Mouse (Mus musculus): ENCODE data around the gene Esrrb.
A peak's percentile ranks its signal among the peaks of the same experiment; 100 is the strongest.

Esrrb gene

DNA sequence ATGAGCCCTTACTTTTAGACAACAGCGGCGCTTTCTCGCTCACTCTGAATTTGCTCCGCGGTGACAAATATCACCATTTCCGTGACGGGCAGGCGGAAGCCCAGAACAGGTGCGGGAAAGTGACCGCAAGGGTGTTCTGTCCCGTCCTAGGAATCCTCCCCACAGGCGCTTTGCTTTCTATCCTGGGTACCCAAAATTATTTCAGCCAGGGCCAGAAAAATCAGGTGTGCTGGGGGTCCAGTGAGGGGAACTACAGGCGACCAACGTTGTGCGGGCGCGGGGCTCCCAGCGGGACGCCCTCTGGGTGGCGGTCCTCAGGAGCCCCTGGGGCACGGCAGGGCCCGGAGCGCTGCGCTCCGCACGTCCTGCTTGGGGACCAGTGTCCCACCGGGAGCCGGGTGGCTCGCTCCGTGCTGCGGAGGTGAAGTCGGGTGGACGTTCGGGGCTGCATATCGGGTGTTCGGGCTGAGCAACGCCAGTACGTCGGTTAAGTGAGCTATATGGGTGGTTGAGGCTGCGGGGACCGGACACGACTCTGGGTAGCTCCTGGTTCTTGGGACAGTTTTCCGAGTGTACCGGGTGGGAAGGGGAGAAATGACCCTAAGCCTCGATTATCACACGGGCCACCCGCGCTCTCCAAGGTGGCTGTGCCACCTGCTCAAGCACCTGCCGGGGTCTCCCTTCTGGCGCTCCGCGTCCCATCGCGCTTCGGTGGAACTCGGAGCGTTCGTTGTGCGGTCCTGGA lies 61.4 kb downstream of the Esrrb start:
- no peak for DNase-seq

DNA sequence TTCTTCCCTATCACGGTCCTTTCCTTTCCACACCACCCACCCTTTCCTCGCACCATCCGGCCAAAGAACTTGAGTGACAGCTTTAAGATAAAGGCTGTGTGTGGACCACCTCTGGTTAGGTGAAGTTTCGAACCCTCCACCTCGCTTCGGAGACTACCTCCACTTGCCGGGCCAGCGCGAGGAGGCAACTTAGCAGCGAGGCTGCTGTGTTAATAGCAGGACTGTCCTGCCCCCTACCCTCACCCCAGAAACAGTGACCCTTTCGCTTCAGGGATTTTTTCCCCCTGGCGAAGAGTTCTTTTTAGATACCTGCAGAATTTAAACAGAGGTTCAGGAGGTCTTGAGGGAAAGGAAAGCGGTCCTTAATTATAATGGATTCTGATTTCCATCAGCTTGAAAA lies 62.2 kb downstream of the Esrrb start:
- no peak for DNase-seq

DNA sequence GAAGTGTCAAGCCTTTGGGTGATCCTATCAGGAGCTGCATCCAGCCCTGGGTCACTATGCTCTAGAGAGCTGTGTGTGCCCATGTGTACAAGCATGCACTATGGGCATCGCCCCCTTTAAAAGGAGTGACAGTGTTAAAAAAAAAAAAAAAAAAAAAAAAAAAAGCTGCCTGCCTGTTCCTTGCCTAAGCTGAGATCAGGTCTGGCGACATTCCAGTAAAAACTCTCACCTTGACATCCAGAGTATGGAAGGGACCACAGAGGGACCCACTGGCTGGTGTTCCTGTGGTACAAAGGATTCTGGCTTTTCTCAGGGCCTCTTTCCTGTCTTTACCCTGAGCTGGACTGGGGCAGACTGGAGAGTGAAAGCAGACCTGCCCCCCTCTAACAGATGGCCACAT lies 66.7 kb downstream of the Esrrb start:
- no peak for DNase-seq

DNA sequence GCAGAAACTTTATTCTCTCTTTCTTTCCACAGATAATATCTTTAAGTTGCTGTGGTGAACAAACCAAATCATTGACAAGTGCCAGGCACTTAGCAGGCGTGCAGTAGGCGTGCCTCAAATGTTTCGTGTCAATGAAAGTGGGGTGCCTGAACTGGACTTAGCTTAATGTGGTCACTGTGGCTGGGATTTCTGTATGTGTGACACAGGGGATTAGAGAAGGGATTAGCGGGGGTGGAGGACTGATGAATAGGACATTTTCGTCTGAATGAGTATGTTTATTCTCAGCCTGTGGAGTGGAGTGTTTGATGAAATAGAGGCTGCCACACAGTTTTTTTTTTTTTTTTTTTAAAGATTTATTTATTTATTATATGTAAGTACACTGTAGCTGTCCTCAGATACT lies 70.8 kb downstream of the Esrrb start:
- no peak for DNase-seq

DNA sequence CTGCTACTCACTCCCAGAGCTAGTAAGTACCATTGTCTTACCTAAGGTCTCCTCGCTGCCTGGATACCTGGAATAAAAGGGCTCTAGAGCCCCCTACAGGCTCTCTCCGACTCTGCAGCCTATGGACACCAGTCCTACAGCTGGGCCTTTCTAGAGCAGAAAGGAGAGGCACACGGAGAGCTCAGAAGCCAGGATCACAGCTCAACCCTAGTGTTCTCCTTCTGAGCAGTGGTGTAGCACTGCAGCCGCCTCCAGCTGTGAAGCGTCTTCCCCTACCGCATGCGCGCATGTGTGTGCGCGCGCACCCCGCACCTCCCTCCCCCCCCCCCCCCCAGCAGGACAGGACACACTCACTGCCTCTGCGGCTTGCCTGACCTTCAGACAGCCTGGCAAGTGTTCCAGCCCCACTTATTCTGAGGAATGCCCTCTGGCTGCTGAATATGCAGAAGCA lies 72.5 kb downstream of the Esrrb start:
- DNase-seq = peak; percentile 82

DNA sequence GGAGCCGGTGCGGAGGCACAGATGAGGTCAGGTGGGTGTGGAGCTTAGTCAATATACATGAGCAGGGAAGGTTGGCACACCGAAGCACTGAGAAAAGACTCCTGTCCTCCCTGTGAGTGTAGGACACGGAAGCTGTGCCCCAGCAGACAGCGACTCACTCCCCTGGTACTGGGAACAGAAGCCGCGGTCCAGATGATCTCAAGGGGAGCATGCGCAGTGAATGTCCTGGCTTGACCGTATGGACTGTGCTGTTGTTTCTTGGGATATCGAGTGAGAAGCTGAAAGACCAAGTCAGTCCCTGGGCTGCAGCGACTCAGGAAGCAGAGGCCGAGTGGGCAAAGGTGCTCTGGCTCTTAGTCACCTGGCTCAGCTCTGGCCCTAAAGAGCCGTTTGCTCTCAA lies 74.7 kb downstream of the Esrrb start:
- no peak for DNase-seq

DNA sequence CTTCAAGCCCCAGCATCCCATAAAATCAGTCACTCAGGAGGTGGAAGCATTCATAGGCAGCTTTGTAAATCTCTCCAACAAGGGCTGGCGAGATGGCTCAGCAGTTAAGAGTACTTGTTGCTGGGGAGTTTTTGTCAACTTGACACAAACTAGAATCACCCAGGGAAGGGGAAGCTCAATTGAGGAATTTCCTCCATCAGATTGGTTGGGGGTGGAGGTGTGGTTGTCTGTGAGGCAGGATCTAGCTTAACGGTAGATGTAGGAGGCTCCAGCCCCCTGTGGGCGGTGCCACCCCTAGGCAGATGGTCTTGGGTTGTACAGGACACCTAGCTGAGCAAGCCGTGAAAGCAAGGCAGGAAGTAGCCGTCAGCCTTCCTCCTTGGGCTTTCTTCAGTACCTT lies 89.9 kb downstream of the Esrrb start:
- no peak for DNase-seq

DNA sequence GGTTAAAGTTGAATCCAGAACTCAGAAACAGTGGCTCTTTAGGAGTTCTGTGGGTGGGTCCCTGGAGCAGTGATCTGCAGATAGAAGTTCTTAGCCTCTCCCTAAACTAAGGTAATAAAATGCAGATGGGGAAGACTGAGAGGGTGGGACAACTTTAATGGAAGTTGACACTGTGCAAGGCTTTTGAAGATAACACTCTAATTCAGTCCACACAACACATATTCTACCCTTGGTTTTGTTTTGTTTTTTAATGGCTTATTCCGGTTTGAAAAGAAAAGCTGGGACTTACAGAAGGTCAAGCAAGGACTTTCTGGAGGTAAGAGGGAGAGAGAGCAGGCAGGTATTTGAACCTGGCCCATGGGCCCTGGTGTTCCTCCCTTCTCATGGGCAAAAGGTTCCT lies 94.1 kb downstream of the Esrrb start:
- DNase-seq = no peak

DNA sequence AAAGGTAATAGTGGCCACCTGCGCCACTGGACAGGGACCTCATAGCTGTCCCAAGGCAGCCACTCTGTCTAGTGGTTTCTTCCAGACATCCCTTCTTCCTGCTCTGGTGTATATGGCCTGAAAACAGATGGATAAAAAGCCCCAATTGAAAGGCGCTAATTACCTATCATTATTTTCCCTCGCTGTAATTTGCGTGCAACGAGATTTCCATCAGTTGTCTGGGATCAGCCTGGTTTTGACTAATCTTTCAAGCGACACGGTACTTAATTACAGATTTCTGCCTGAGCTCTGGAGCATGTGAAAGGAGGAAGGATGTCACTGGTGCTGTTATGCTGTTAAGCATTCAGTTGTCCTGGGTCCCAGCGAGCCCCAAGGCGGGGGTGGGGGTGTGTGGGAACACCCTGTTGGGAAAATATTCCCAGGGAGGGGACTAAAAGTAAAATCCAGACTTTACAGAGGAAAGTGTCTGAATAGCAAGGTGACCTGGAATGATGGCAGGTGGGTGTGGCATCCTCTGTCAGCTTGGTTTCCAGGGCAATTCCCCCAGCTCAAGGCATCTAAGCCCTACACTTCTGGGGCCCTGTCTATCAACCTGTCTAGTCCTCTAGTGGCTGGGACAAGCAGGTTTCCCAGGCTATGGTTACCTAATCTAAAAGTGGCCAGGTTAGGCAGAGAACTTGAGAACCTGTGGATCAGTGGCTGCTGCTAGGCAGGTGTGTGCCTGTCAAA lies 102.0 kb downstream of the Esrrb start:
- no peak for DNase-seq

DNA sequence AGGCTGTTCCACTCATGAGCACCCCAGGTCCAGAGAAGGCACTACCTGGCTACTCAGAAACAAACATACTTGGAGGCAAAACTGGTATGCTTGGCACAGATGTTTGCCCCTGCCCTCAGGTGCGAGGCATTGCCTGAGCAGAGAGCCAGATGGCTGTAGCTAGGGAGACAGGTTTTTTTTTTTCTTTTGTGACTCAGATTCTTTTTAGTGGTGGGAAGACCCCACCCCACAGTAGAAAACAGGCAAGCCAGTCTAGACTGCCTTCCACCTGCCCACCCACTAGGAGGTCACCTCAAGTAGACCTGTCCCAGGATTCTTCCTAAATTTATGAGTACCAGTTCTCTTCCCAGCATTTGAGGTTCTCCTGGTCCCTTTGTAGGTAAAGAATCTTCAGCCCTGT lies 103.5 kb downstream of the Esrrb start:
- no peak for DNase-seq

DNA sequence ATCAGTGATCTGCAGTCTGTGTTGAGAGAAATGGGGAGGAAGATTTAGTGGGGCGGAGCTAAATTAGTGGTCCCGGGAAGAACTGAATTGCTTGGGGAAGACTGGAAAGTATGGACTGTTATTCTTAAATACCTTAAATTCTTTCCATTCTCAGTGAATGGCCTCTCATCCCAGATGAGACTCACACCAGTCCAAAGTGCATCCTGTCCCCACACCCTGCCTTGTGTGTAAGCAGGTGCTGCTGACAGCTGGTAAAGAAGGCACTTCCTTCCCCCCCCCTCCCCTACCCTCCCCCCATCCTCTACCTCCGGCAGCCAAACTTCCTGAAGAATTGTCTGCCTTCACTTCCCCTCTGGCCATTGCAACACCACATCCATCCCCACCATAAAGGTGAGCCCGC lies 105.3 kb downstream of the Esrrb start:
- no peak for DNase-seq

DNA sequence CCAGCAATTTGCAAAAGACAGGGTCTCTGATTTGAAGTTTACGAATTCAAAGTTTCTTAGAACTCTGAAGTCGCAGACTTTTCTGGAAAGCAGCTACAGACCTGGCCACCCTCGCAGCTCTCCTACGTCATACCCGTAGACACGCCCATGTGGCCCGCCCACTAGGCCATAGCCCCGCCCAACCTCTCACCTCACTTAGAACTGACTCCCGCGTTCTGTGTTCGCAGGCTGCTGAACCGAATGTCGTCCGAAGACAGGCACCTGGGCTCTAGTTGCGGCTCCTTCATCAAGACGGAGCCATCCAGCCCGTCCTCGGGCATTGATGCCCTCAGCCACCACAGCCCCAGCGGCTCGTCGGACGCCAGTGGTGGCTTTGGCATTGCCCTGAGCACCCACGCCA lies 109.0 kb downstream of the Esrrb start:
- no peak for DNase-seq

DNA sequence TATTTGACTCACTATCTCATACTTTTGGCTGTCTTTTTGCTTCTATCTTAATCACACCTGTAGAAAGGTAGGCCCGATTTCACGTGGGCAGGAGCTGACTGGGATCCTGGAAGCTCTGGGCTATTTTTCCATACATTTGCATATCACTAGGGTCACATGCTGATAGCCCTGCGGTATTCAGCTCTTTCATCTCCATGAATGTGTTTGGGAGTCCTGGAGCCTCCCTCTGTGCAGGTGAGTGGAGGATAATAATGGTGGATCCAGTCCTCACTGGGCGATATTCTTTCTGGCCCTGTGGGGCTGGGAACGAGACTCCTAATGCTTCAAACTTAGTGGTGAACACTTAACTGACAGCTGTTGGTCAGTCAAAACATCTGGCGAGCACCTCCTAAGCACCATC lies 110.0 kb downstream of the Esrrb start:
- DNase-seq = no peak

DNA sequence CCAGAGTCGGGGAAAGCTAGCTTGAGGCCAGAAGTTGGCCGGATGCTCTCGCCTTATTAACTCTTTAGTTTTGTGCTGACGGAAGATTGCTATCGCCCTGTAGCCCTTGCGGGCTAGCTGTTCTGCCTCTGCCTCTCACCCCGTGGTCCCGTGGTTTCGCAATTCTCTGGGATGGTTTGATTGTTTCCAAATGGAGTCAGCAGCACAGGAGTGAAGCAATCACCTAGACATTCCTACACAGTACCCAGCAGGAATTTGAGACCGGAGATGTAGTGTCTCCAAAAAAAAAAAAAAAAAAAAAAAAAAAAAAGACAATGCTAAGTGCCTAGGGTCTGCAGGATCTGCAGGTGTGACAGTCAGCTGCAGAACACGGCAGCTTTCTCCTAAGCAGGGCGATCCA lies 112.7 kb downstream of the Esrrb start:
- DNase-seq = no peak

DNA sequence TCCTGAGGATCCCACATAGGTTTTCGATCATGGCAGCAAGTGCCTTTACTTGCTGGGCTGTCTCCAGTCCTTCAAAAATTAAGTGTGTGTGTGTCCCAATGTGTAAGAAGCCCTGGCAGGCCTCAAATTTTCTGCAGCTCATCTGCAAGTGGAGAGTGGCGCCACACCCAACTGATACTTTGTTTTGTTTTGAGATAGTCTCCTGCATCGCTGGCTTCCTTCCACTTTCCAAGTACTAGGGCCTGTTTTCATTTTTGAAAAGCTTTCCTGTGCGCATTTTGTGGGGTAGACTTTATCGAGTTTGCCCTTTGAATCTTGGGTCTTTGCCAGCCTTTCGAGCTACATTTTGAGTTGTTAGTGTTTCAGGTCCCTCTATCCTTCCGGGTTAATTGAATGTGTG lies 115.1 kb downstream of the Esrrb start:
- DNase-seq = no peak

DNA sequence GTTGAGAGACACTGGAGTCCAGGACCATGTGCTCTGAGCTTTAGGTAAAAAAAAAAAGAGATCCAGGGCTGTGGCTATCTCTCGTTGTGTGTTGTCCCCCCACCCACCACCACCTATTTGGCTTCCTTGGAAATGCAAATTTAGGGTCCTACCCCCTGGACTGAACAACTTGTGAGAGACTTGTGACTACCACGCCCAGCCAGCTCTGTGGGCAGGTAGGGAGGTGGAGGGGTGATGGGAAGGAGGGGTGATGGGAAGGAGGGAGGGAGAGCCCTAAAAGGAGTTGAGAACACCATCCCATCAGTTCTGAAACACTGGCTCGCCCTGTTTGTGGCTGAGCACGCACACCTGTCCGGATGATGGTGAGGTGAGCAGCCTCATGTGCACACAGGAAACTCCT lies 118.0 kb downstream of the Esrrb start:
- DNase-seq = no peak

DNA sequence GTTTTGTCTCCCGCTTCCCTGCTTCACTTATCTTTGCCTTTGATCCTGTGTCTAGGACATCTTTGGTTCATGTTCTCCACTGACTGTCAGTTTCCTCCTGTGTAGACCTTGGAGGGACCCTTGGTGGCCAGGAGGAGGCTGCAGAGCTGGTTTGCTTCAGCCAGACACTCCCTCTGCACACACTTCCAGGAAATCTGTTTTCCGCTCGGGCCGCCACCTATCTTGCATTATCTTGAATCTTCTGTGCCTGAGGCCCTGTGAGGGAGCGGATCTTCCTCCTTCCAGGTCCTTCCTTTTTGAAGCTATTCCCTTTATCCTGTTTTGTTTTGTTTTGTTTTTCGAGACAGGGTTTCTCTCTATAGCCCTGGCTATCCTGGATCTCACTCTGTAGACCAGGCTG lies 121.1 kb downstream of the Esrrb start:
- DNase-seq = no peak

DNA sequence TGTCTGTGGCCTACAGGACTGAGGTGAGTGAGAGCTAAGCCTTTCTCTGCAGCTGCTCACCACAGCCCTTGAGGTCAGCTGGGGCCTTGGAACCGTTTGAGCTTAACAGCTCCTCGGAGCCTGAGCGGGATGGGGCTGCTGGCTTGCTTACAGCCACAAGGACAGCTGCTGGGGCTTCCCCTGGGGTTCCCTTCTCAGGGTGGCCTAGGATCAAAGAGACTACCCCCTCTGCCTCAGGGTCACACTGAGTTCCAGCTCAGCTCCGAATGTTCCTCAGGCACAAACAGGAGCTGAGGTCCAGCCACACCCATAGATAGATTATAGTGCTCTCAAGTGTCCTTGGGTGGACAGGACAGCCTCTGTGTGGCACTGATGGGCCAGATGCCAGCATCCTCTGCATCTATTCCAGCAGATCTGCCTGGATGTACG lies 122.5 kb downstream of the Esrrb start:
- DNase-seq = no peak

DNA sequence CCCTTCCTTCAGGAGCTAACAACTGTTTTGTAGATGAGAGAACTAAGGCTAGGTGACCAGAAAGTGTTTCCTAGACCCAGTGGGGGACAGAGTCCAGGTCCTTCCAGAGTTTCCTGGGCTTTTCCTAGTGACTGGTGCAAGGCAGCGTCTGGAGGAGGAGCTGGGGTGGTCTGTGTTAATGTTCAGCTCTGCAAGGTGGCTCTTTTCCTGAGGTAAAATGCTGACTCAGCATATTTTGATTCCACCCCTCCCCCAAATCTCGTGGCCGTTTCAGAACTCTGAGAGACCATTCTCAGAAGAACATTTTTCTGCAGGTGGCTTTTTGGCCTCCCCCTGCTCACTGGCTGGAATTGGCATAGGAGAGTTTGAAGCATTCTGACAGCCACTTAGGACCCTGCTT lies 127.1 kb downstream of the Esrrb start:
- no peak for DNase-seq

DNA sequence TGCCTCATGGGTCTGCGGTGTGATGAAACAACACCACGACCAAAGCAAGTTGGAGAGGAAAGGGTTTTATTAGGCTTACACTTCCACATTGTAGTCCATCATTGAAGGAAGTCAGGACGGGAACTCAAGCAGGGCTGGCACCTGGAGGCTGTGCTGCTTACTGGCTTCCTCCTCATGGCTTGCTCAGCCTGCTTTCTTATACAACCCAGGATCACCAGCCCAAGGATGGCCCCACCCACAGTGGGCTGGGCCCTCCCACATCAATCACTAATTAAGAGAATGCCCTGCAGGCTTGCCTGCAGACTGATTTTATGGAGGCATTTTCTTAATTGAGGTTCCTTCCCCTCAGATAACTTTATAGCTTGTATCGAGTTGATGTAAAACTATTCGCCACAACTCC lies 129.1 kb downstream of the Esrrb start:
- DNase-seq = no peak

DNA sequence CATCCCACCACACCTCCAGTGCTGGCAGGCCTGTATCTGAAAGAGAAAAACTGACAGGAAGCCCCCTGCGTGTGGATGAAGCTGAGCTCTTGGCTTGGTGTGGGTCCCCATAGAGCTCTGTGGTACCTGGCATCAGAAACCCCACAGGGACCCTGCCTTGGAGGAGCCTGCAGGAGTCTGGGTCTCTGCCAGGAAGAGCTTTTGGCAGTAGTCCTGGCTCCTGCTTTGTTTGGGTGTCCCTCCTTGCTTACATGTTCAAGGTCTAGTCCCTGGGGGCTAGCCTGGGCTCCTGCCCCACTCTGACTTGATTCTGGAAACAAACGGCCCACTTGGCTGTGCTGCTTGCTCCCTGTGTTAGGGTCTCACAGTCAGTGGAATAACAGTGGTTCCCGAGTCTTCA lies 130.6 kb downstream of the Esrrb start:
- no peak for DNase-seq

DNA sequence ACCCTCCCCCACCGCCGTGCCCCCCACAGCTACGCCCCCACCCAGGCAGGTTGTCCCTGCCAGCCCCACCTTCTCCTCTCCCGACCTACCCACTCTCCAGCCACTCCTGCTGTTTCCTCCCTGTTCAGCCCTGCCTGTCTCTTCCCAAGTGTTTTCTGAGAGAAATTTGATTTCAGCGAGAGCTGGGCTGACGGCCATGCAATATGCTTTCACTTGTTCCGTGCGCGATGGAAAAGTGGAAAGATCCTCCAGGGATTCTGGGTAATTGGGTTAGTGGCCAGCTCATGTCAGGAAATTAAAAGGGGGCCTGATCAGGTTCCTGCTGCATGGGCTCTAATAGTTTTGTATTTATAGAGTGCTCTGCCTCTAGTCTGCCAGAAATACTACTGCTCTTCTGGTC lies 131.9 kb downstream of the Esrrb start:
- DNase-seq = peak; percentile 4

DNA sequence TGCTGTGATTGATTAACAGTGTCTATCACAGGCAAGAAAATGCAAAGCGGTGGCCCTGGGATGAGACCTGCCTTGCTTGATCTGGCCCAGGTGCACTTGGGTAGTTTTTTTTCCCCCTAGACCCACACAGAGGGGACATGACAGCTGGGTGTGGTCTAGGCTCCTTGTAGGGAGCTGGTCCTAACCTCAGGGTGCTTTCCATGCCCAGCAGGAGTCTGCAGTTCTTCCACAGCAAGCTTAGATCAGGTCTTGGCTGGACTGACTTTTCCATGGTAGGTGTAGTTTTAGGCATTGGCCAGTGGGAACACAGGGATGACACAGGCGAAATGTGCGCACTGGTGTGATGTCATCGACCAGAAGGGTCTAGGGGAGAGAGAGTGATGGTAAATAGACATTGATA lies 136.2 kb downstream of the Esrrb start:
- DNase-seq = no peak

DNA sequence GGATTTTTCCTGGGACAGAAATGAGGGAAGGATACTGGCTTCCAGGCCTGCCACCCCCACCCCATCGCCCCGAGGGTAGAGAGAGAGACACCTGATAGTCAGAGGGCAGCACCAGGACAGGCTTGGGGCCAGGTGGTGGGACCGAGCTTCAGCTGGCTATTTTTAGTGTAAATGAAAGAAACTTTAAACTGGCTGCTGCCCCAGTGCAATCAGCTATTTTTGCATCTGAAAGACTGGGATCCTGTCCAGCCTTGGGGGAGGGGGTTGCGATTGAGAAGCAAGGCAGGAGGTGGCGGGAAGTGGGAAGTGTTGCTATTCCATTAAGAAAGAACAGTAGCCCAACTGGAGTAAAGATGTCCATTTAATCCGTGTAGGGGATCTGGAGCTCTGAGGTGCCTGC lies 137.8 kb downstream of the Esrrb start:
- DNase-seq = peak; percentile 66

DNA sequence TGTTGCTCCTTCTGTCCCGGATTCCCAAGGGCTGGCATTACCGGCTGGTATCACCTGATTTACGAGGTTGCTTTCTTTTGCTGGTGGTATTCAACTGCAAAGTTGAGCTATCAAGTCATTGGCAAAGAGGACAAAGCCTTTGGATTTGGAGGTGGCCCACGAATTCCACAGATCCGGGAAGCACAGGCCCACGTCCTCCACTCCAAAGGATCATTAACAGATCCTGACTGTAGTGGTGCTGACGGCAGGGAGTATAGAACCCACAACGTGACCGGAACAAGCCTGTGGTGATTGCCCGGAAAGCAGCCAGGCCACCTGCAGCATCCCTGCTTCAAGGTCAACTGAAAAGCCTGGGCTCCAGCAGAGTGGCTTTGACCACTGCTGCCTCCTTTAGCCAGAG lies 140.8 kb downstream of the Esrrb start:
- no peak for DNase-seq

All from right cerebral cortex, adult 18-20 months (tissue).